Mouse (Mus musculus): ENCODE measurements around the gene Atp13a3. TPM values are rescaled to one million over a fixed set of nuclear protein-coding genes. Genes with fewer than 3 reads are reported as not detected.

Gene Atp13a3
- polyA plus RNA-seq, 1 experiment from 2014 or later: 7.2 TPM

- Histone ChIP-seq H3K27ac (ENCODE audit: low read length) (no peak overlapping the region), H3K9ac (ENCODE audit: low read length) (no peak overlapping the region), H3K4me2 (ENCODE audit: low read depth, low read length) (no peak overlapping the region), H3K4me3 (ENCODE audit: low read length) (no peak overlapping the region), H3K4me1 (ENCODE audit: control insufficient read depth, insufficient read depth, low read length) (peaks cover 13% of the 10 kb centered on the region), H3K36me3 (ENCODE audit: control insufficient read depth, insufficient read depth) (no peaks in the 10 kb centered on the region), H3K9me3 (replicated peaks; ENCODE audit: control insufficient read depth, low read length) (no peaks in the 10 kb centered on the region), H3K27me3 (ENCODE audit: control insufficient read depth, insufficient read depth, low read length) (peaks cover 40% of the 10 kb centered on the region)
- 83% methylated on average over 4 of the region's 4 CpGs for WGBS
- ATAC-seq (replicated peaks; ENCODE audit: extremely low read depth, insufficient read depth, low FRiP score): no peak
These were observed 99.7 kb downstream of the Atp13a3 start for GRCm38 (mm10) chr16:30306102-30306501.

GRCm38 (mm10) chr16:30304236-30304635, 101.5 kb downstream of the Atp13a3 start:
- Histone ChIP-seq H3K27ac (ENCODE audit: low read length) (no peak overlapping the region), H3K36me3 (ENCODE audit: control insufficient read depth, insufficient read depth) (no peaks in the 10 kb centered on the region), H3K27me3 (ENCODE audit: control insufficient read depth, insufficient read depth, low read length) (peaks cover 35% of the 10 kb centered on the region), H3K9ac (ENCODE audit: low read length) (no peak overlapping the region), H3K4me2 (ENCODE audit: low read depth, low read length) (no peak overlapping the region), H3K4me3 (ENCODE audit: low read length) (no peak overlapping the region), H3K4me1 (ENCODE audit: control insufficient read depth, insufficient read depth, low read length) (peaks cover 9% of the 10 kb centered on the region), H3K9me3 (replicated peaks; ENCODE audit: control insufficient read depth, low read length) (no peaks in the 10 kb centered on the region)
- ATAC-seq (replicated peaks; ENCODE audit: extremely low read depth, insufficient read depth, low FRiP score): no peak
- 51% methylated on average over 5 of the region's 5 CpGs for WGBS

GRCm38 (mm10) chr16:30303411-30303810, 102.4 kb downstream of the Atp13a3 start:
- Histone ChIP-seq H3K27ac (ENCODE audit: low read length) (no peak overlapping the region), H3K9me3 (replicated peaks; ENCODE audit: control insufficient read depth, low read length) (no peaks in the 10 kb centered on the region), H3K4me1 (ENCODE audit: control insufficient read depth, insufficient read depth, low read length) (peaks cover 4% of the 10 kb centered on the region), H3K4me3 (ENCODE audit: low read length) (no peak overlapping the region), H3K4me2 (ENCODE audit: low read depth, low read length) (no peak overlapping the region), H3K27me3 (ENCODE audit: control insufficient read depth, insufficient read depth, low read length) (peaks cover 35% of the 10 kb centered on the region), H3K9ac (ENCODE audit: low read length) (no peak overlapping the region), H3K36me3 (ENCODE audit: control insufficient read depth, insufficient read depth) (no peaks in the 10 kb centered on the region)
- 78% methylated on average over 2 of the region's 2 CpGs for WGBS
- ATAC-seq (replicated peaks; ENCODE audit: extremely low read depth, insufficient read depth, low FRiP score): no peak

DNA sequence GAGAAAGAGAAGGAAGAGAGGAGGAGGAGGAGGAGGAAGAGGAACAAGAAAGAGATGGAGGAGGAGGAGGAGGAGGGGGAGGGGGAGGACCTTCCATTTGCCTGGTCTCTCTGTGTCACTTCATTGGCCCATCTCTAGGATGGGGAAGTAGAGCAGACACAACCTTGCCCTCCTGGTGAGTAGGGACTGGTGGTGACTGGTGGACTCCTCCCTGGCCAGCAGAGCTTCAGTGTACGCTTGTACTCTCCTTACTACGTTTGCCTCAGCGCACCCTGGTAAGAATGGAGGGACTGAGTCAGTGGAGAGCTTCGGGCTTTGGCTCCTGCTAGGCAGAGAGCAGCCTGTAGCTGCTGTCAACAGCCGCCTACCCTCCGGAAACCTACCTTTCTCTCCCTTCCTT, 103.1 kb downstream of the Atp13a3 start:
- 74% methylated on average over 6 of the region's 6 CpGs for WGBS
- no peak overlapping the region for H3K9ac ChIP-seq (ENCODE audit: low read length)

DNA sequence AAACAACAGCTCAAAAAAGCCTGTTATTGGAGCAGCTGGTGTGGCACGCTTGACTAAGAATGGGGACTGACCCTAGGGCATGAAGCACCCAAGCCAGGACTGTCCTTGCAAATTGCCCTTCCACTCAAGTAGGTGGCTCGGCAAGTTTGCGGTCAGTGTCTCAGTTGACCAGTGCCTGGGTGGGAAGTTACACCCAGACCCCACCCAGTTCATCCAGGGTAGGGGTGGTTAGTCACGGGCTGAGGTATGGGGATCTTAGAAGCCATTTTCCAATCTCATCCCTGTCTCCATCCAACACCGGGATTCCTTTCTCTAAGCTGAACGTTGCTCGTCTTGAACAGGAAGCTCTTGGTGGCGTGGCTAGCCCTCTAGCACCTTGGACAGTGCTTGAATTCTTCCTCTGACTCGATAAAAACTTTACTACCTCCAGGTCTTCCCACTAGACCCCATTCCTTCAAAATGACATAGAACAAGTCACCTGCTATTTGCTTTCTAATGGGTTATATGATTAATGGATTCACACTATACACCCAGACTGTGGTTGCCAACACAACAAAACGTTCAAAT, 106.0 kb downstream of the Atp13a3 start:
- Histone ChIP-seq H3K9me3 (replicated peaks; ENCODE audit: control insufficient read depth, low read length) (no peaks in the 10 kb centered on the region), H3K36me3 (ENCODE audit: control insufficient read depth, insufficient read depth) (no peaks in the 10 kb centered on the region), H3K4me1 (ENCODE audit: control insufficient read depth, insufficient read depth, low read length) (no peaks in the 10 kb centered on the region), H3K27me3 (ENCODE audit: control insufficient read depth, insufficient read depth, low read length) (peaks cover 16% of the 10 kb centered on the region; the same call in 1 of the 2 replicates), H3K4me2 (ENCODE audit: low read depth, low read length) (no peak overlapping the region), H3K27ac (ENCODE audit: low read length) (no peak overlapping the region), H3K9ac (ENCODE audit: low read length) (no peak overlapping the region), H3K4me3 (ENCODE audit: low read length) (no peak overlapping the region)
- ATAC-seq (replicated peaks; ENCODE audit: extremely low read depth, insufficient read depth, low FRiP score): no peak
- 57% methylated on average over 10 of the region's 10 CpGs for WGBS

More for the DNA sequence above, 103.1 kb downstream of the Atp13a3 start:
- ATAC-seq (replicated peaks; ENCODE audit: extremely low read depth, insufficient read depth, low FRiP score): no peak
- H3K27me3 ChIP-seq (ENCODE audit: control insufficient read depth, insufficient read depth, low read length): peaks cover 29% of the 10 kb centered on the region
- H3K4me3 ChIP-seq (ENCODE audit: low read length): no peak overlapping the region
- no peak overlapping the region for H3K4me2 ChIP-seq (ENCODE audit: low read depth, low read length)
- no peaks in the 10 kb centered on the region for H3K36me3 ChIP-seq (ENCODE audit: control insufficient read depth, insufficient read depth)
- no peaks in the 10 kb centered on the region for H3K4me1 ChIP-seq (ENCODE audit: control insufficient read depth, insufficient read depth, low read length)
- H3K27ac ChIP-seq (ENCODE audit: low read length): no peak overlapping the region
- H3K9me3 ChIP-seq (replicated peaks; ENCODE audit: control insufficient read depth, low read length): no peaks in the 10 kb centered on the region

DNA sequence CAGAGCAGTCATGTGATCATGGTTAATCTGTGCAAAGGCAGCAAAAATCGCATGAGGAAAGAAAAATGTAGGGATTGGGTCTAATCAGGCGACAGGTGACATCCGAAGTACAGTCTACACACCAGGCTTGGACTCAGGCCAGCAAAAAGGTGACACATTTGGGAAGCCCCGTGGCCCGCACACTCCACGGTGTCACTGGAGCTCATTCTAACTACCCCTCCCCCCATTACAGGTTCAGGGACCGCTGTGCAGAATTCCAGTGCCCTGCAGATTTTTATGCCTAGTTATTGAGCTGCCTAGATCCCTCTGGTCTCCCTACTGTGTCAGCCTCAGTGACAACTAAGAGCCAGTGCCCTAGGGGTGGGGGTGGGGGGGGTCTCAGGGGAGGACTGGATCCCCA, 108.3 kb downstream of the Atp13a3 start:
- Histone ChIP-seq H3K27me3 (ENCODE audit: control insufficient read depth, insufficient read depth, low read length) (peaks cover 11% of the 10 kb centered on the region; the same call in 1 of the 2 replicates), H3K9ac (ENCODE audit: low read length) (no peak overlapping the region), H3K36me3 (ENCODE audit: control insufficient read depth, insufficient read depth) (no peaks in the 10 kb centered on the region), H3K9me3 (replicated peaks; ENCODE audit: control insufficient read depth, low read length) (no peaks in the 10 kb centered on the region), H3K27ac (ENCODE audit: low read length) (no peak overlapping the region), H3K4me2 (ENCODE audit: low read depth, low read length) (no peak overlapping the region), H3K4me3 (ENCODE audit: low read length) (no peak overlapping the region), H3K4me1 (ENCODE audit: control insufficient read depth, insufficient read depth, low read length) (no peaks in the 10 kb centered on the region)
- 76% methylated on average over 7 of the region's 7 CpGs for WGBS
- ATAC-seq (replicated peaks; ENCODE audit: extremely low read depth, insufficient read depth, low FRiP score): no peak

DNA sequence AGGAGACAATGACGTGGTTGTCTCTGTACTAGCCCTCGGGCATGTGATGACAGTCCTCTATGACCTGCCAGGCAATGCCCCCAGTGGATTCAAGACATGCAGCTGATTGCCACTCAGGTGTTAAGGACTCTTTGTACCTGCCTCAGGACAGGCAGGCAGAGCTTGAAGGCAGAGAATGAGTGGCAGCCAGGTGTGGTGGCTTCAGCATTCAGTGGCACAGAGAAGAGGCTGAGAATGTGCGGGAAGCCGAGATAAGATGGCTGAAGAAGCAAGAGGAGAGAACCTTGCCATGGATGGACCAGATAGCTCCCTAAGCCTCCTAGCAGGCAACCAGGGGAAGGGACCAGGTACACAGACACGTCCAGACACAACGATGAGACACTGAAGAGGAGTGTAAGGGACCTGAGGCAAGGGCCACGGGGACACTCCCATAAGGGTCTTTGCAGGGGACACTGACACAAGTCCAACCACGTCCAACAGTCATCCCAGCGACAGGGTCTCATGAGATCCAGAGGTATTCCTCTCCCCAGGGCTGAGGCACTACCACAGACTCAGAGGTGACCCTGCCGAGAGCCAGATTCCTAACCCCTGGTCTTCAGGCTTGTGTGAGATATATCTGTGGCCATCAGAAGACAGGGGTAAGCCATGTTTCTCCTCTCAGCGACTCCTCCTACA, 109.0 kb downstream of the Atp13a3 start:
- ATAC-seq (replicated peaks; ENCODE audit: extremely low read depth, insufficient read depth, low FRiP score): no peak
- no peaks in the 10 kb centered on the region for H3K36me3 ChIP-seq (ENCODE audit: control insufficient read depth, insufficient read depth)
- H3K4me1 ChIP-seq (ENCODE audit: control insufficient read depth, insufficient read depth, low read length): no peaks in the 10 kb centered on the region
- H3K9ac ChIP-seq (ENCODE audit: low read length): no peak overlapping the region
- H3K27me3 ChIP-seq (ENCODE audit: control insufficient read depth, insufficient read depth, low read length): peaks cover 8% of the 10 kb centered on the region; the same call in 1 of the 2 replicates
- H3K4me3 ChIP-seq (ENCODE audit: low read length): no peak overlapping the region
- no peaks in the 10 kb centered on the region for H3K9me3 ChIP-seq (replicated peaks; ENCODE audit: control insufficient read depth, low read length)
- H3K4me2 ChIP-seq (ENCODE audit: low read depth, low read length): no peak overlapping the region
- no peak overlapping the region for H3K27ac ChIP-seq (ENCODE audit: low read length)
- 82% methylated on average over 11 of the region's 11 CpGs for WGBS

GRCm38 (mm10) chr16:30295106-30295505, 110.7 kb downstream of the Atp13a3 start:
- Histone ChIP-seq H3K4me1 (ENCODE audit: control insufficient read depth, insufficient read depth, low read length) (no peaks in the 10 kb centered on the region), H3K27ac (ENCODE audit: low read length) (no peak overlapping the region), H3K36me3 (ENCODE audit: control insufficient read depth, insufficient read depth) (no peaks in the 10 kb centered on the region), H3K27me3 (ENCODE audit: control insufficient read depth, insufficient read depth, low read length) (peaks cover 4% of the 10 kb centered on the region; the same call in 1 of the 2 replicates), H3K4me3 (ENCODE audit: low read length) (no peak overlapping the region), H3K9me3 (replicated peaks; ENCODE audit: control insufficient read depth, low read length) (no peaks in the 10 kb centered on the region), H3K9ac (ENCODE audit: low read length) (no peak overlapping the region), H3K4me2 (ENCODE audit: low read depth, low read length) (no peak overlapping the region)
- 82% methylated on average over 7 of the region's 7 CpGs for WGBS
- ATAC-seq (replicated peaks; ENCODE audit: extremely low read depth, insufficient read depth, low FRiP score): no peak

DNA sequence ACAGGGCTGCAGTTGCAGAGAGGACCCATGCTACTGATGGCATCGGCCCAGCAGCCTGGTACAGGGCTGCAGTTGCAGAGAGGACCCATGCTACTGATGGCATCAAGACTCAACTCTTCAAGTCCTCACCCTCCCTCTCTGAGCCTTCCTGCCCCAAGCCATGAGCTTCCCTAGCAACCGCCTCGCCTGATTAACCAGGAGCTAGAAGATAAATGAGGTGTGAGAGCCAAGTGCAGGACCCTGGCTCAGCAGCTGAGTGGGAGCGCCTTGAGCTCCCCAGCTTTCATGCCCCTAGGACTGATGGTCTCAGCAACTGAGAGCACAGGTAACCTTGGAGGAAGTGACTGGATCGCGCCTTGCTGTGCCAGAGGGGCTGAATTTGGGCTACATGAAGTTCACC, 115.3 kb downstream of the Atp13a3 start:
- ATAC-seq (replicated peaks; ENCODE audit: extremely low read depth, insufficient read depth, low FRiP score): no peak
- no peak overlapping the region for H3K4me3 ChIP-seq (ENCODE audit: low read length)
- H3K9me3 ChIP-seq (replicated peaks; ENCODE audit: control insufficient read depth, low read length): no peaks in the 10 kb centered on the region
- H3K27ac ChIP-seq (ENCODE audit: low read length): no peak overlapping the region
- H3K4me1 ChIP-seq (ENCODE audit: control insufficient read depth, insufficient read depth, low read length): no peaks in the 10 kb centered on the region
- no peak overlapping the region for H3K4me2 ChIP-seq (ENCODE audit: low read depth, low read length)
- WGBS: 59% methylated on average over 6 of the region's 6 CpGs
- H3K9ac ChIP-seq (ENCODE audit: low read length): no peak overlapping the region
- 0 out of 2 replicates have a peak, but pooled peaks cover 4% of the 10 kb centered on the region for H3K27me3 ChIP-seq (ENCODE audit: control insufficient read depth, insufficient read depth, low read length)
- H3K36me3 ChIP-seq (ENCODE audit: control insufficient read depth, insufficient read depth): no peaks in the 10 kb centered on the region

Measured in heart, embryonic 16.5 days (tissue).